Mouse (Mus musculus) heart, adult 18-20 months (tissue): ENCODE data around the gene Krtap9-5. TPM values are rescaled to one million over a fixed set of nuclear protein-coding genes. Genes with fewer than 3 reads are reported as not detected.

Source experiments
- DNase-seq, 2 experiments: peaks; one replicate each; pipeline ENCODE4 v3.0.0; 2021 to 2022; ENCODE audit warnings: mixed read lengths in 1 of 2
- long read RNA-seq, 2 experiments: library from polyadenylated mRNA; stranded (forward); transcript quantifications; one replicate each; pipeline ENCODE4 v2.0.0; 2021
- total RNA-seq, 2 experiments: library from RNA; stranded (reverse); gene quantifications; 2 replicates each; pipeline ENCODE4 v1.2.3; 2021

Krtap9-5 gene
- total RNA-seq: not detected
- long read RNA-seq, experiment 1: 0 reads
- long read RNA-seq, experiment 2: 0 reads

DNA sequence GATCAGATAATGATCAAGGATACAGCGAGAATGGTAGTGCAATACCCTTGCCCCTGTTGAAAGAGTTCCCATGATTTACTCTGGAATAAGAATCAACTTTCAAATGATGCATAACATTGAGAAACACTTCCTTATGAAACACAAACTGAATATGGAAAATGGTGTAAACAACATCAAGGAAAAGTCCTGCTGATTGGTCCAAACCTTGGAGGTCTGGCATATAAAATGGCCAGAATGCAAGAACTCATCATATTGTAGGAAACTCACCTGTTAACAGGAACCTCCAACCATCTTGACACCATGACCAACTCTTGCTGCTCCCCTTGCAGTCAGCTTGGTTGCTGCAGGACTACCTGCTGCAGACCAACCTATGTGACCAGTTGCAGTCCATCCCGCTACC is at the start of gene Krtap9-5:
Gene Krtap9-5 (plus strand): TSS at position 301 of the 400 bp plus-strand sequence.
- DNase-seq: no peak

GRCm38 (mm10) chr11:99907620-99908019 is 40.7 kb upstream of the Krtap9-5 start, which contains the start of gene Krtap31-1:
Gene Krtap31-1, plus strand, starts transcription at chr11:99907920.
- no peak for DNase-seq

- no peak for DNase-seq
These were observed 33.8 kb upstream of the Krtap9-5 start, which contains the start of gene Gm11565 for GRCm38 (mm10) chr11:99914451-99914850. Gene Gm11565, plus strand, starts transcription at chr11:99914751.

DNA sequence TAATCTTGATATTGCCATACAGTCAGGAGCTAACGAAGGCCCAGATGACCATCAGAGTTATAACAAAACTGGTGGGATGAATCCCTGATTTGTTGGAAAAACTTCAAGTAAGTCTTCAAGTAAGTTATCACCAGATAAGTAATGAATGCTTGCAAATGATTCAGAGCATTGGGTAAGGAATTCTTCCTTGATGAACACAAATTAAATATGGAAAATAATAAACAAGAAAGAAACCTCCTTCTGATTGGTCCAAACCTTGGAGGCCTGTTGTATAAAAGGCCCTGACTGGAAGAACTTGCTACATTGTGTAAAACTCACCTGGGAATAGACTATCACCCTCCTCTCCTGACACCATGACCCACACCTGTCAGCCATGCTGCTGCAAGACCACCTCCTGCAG is 12.3 kb upstream of the Krtap9-5 start, which contains the start of gene Krtap31-2:
Gene Krtap31-2 (plus strand): TSS at position 301 of the 400 bp plus-strand sequence.
- DNase-seq: no peak

DNA sequence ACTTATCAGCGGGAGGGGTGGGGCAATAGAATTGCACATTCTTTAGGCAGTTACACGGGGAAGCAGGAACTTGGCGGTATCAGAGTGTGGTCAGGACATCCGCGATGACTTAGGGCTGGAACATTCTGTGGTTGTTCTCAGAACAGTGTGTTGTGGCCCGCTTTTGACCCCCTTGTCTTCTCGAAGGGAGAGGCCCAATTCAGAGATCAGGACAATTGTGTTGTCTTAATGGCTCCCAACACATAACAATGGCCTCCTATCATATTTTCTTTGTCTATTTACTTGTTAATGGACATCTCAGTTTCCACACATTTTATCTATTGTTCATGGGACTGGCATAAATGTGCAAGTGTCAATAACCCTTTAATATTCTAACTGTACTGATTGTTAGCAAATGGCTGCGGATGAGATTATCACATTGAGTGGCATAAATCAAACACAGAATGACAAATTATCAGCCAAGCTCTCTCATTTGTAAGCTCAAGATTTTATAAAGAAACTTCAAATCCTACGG is 10.5 kb upstream of the Krtap9-5 start:
- DNase-seq: no peak

DNA sequence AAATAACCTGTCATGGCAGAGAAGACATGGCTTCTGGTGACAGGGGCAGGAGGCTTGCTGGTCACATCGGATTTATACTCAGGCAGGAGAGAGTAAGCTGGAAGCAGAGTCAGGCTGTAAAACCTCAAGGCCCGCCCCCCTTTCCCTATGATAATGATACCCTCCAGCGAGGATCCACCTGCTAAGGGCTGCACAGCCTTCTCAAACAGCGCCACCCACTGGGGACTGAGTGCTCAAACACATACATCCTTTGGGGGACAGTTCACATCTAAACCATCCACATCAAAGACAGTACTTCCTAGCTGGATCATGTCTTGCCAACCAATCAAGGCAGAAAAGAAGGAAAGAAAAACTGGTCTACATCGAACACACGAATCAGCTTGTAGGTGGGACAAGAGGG is 15.9 kb downstream of the Krtap9-5 start:
- DNase-seq: no peak

GRCm38 (mm10) chr11:99965961-99966360 is 17.7 kb downstream of the Krtap9-5 start:
- DNase-seq: no peak

GRCm38 (mm10) chr11:99978953-99979352 is 30.7 kb downstream of the Krtap9-5 start, which contains the start of gene Krtap29-1:
Gene Krtap29-1, minus strand, starts transcription at chr11:99979053.
- DNase-seq: no peak

GRCm38 (mm10) chr11:99982731-99983130 is 34.5 kb downstream of the Krtap9-5 start:
- DNase-seq: no peak

GRCm38 (mm10) chr11:99983442-99983841 is 35.2 kb downstream of the Krtap9-5 start:
- no peak for DNase-seq

DNA sequence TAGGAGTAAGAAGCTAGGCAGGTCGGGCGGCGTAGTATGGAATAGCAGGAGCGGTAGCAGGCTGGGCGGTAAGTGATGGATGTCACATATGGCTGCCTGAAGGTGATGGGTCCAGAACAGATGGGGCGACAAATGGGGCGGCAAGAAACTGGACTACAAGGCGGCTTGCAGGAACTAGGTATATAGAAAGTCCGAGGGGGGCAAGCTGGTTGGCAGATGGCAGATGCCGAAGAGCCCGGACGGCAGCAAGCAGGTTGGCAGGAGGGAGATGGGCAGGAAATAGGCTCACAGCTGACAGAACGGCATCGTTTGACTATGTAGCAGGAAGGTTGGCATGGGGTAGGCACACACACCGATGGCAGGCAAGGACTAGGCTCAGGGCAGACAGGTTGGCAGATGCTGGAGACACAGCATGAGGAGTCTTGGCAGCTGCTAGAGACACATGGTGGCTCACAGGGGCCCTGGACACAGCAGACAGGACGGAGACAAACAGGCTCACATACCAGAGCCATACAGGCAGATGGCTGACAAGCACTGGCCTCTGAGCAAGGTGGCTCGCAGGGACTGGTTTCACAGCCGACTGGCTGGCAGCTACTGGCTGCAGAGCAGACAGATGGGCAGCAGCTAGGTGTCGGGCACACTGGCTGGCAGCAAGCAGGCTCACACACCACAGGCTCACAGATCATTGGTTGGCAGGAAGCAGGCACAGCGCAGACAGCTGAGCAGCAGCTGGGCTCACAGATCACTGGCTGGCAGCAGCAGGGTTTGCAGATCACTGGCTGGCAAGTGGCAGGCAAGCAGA is 37.2 kb downstream of the Krtap9-5 start:
- peak in 1 of 2 experiments; percentile 22 for DNase-seq

DNA sequence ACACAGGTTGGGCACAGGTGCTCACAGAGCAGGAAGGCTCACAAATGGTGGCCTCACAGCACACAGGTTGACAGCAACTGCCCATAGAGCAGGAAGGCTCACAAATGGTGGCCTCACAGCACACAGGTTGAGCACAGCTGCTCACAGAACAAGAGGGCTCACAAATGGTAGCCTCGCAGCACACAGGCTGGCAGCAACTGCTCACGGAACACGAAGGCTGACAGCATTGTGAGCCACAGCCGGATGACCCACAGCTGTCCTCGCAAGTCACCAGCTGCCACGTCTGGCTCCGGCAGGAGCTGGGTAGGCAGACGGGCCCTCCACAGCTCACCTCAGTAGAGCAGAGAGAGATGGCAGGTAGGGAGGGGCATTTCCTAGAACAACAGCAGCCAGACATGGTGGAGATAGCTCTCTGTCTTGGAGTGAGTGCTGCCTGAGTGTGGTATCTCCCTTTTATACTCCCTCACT is 37.9 kb downstream of the Krtap9-5 start, which contains the start of gene Krtap16-1:
Gene Krtap16-1 (minus strand): TSS at position 418 of the 468 bp plus-strand sequence.
- DNase-seq: no peak

GRCm38 (mm10) chr11:99988530-99988929 is 40.3 kb downstream of the Krtap9-5 start:
- DNase-seq: no peak

- no peak for DNase-seq
These were observed 41.7 kb downstream of the Krtap9-5 start for GRCm38 (mm10) chr11:99989881-99990405.

- DNase-seq: no peak
These were observed 42.3 kb downstream of the Krtap9-5 start for GRCm38 (mm10) chr11:99990571-99990970.

- no peak for DNase-seq
These were observed 45.5 kb downstream of the Krtap9-5 start, which contains the start of gene Krtap17-1 for GRCm38 (mm10) chr11:99993620-99994383. Gene Krtap17-1, minus strand, starts transcription at chr11:99993994.

DNA sequence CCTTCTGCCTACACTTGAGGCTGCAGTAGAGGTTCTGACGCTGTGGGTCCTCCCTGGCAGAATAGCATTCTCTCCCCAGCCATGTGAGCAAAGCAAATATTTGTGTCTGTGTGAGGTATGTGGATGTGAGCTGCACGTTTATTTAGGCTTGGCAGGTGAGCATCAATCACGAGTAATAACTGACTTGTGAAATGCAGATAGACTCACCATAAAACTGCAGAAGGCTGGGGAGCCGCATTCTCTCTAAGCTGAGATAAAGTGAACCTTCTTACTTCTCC is 46.0 kb downstream of the Krtap9-5 start:
- DNase-seq: no peak

GRCm38 (mm10) chr11:99999091-99999490 is 50.8 kb downstream of the Krtap9-5 start:
- DNase-seq: no peak
